Mouse (Mus musculus) testis, adult 2 months (tissue): ENCODE results near the gene Mfsd4b1. TPM values are rescaled to one million over a fixed set of nuclear protein-coding genes. Genes with fewer than 3 reads are reported as not detected.
A peak's percentile ranks its signal among the peaks of the same experiment; 100 is the strongest.

Experiments
- H3K27ac ChIP-seq: fragments of 200-500 bp; 2 replicates; pipeline ENCODE4 v1.5.1; 2012; ENCODE audit warnings: low read depth, low read length; ENCODE audit not compliant: control insufficient read depth, insufficient read depth
- H3K27me3 ChIP-seq: fragments of 200-500 bp; 2 replicates; pipeline ENCODE4 v1.6.1; 2012; ENCODE audit warnings: mild to moderate bottlenecking, low read length, moderate library complexity; ENCODE audit not compliant: control insufficient read depth, insufficient read depth
- H3K36me3 ChIP-seq: fragments of 200-500 bp; 2 replicates; pipeline ENCODE4 v1.6.1; 2012; ENCODE audit warnings: mild to moderate bottlenecking, low read length; ENCODE audit not compliant: control insufficient read depth, insufficient read depth
- H3K4me1 ChIP-seq: fragments of 200-500 bp; 2 replicates; pipeline ENCODE4 v1.6.1; 2012; ENCODE audit warnings: low read length; ENCODE audit not compliant: control insufficient read depth, insufficient read depth
- H3K4me3 ChIP-seq: fragments of 200-500 bp; 2 replicates; pipeline ENCODE4 v1.5.1; 2012; ENCODE audit warnings: low read depth, mild to moderate bottlenecking, low read length, moderate library complexity, mixed read lengths; ENCODE audit not compliant: control insufficient read depth
- CTCF ChIP-seq: fragments of 200-500 bp; IDR thresholded peaks from 2 replicates; pipeline ENCODE4 v1.5.1; 2012; ENCODE audit warnings: low read depth, mild to moderate bottlenecking, inconsistent platforms, low read length, moderate library complexity; ENCODE audit not compliant: control insufficient read depth, insufficient read depth, insufficient replicate concordance
- POLR2A ChIP-seq: fragments of 200-500 bp; IDR thresholded peaks from 2 replicates; pipeline ENCODE4 v1.6.1; 2012; ENCODE audit warnings: low read depth, mild to moderate bottlenecking, inconsistent platforms, low read length, moderate library complexity; ENCODE audit not compliant: control insufficient read depth
- polyA plus RNA-seq: library from polyadenylated mRNA; depleted of rRNA; stranded (reverse); fragments of >200 nt; gene quantifications from 2 replicates; pipeline ENCODE4 v1.2.3, GENCODE M21; 2012; rRNA removed

Mfsd4b1 gene
- 0.27 and 0.40 TPM in 2 replicates for polyA plus RNA-seq

- Histone ChIP-seq H3K4me3 (peak within 1 kb of the TSS; percentile 82), H3K27me3 (no peaks in the 10 kb centered on the region), H3K4me1 (peaks cover 9% of the 10 kb centered on the region), H3K36me3 (no peaks in the 10 kb centered on the region), H3K27ac (peak within 1 kb of the TSS; percentile 59; the same call in 1 of the 2 replicates)
- TF ChIP-seq POLR2A: peak; percentile 52
- no peak for TF ChIP-seq CTCF
Measured at GRCm38 (mm10) chr10:40024554-40025428, at the start of gene Mfsd4b1. Gene Mfsd4b1, minus strand, starts transcription at chr10:40025268.

- no peak overlapping the region for H3K27ac ChIP-seq
- TF ChIP-seq POLR2A (no peak), CTCF (no peak)
Measured at GRCm38 (mm10) chr10:40073608-40074007, 48.5 kb upstream of the Mfsd4b1 start.

GRCm38 (mm10) chr10:40070684-40071083 lies 45.6 kb upstream of the Mfsd4b1 start:
- H3K27me3 ChIP-seq: no peaks in the 10 kb centered on the region
- no peak for TF ChIP-seq POLR2A
- no peak for TF ChIP-seq CTCF
- no peak overlapping the region for H3K4me3 ChIP-seq
- no peaks in the 10 kb centered on the region for H3K4me1 ChIP-seq
- no peak overlapping the region for H3K27ac ChIP-seq
- H3K36me3 ChIP-seq: no peaks in the 10 kb centered on the region

More at GRCm38 (mm10) chr10:40073608-40074007, 48.5 kb upstream of the Mfsd4b1 start:
- Histone ChIP-seq H3K27me3 (no peaks in the 10 kb centered on the region), H3K36me3 (no peaks in the 10 kb centered on the region), H3K4me1 (no peaks in the 10 kb centered on the region), H3K4me3 (no peak overlapping the region)

GRCm38 (mm10) chr10:40069270-40069669 lies 44.2 kb upstream of the Mfsd4b1 start:
- H3K36me3 ChIP-seq: no peaks in the 10 kb centered on the region
- no peak overlapping the region for H3K4me3 ChIP-seq
- no peaks in the 10 kb centered on the region for H3K27me3 ChIP-seq
- no peak overlapping the region for H3K27ac ChIP-seq
- TF ChIP-seq POLR2A: no peak
- TF ChIP-seq CTCF: no peak
- H3K4me1 ChIP-seq: no peaks in the 10 kb centered on the region

GRCm38 (mm10) chr10:40068595-40068994 lies 43.5 kb upstream of the Mfsd4b1 start:
- no peaks in the 10 kb centered on the region for H3K4me1 ChIP-seq

GRCm38 (mm10) chr10:40067529-40067928 lies 42.5 kb upstream of the Mfsd4b1 start:
- no peaks in the 10 kb centered on the region for H3K27me3 ChIP-seq
- no peaks in the 10 kb centered on the region for H3K36me3 ChIP-seq
- H3K4me3 ChIP-seq: no peak overlapping the region
- H3K4me1 ChIP-seq: no peaks in the 10 kb centered on the region
- H3K27ac ChIP-seq: no peak overlapping the region
- TF ChIP-seq POLR2A (no peak), CTCF (no peak)

More at GRCm38 (mm10) chr10:40068595-40068994, 43.5 kb upstream of the Mfsd4b1 start:
- Histone ChIP-seq H3K36me3 (no peaks in the 10 kb centered on the region), H3K4me3 (no peak overlapping the region), H3K27ac (no peak overlapping the region), H3K27me3 (no peaks in the 10 kb centered on the region)
- no peak for TF ChIP-seq POLR2A
- TF ChIP-seq CTCF: no peak

GRCm38 (mm10) chr10:40067071-40067470 lies 42.0 kb upstream of the Mfsd4b1 start:
- Histone ChIP-seq H3K4me3 (no peak overlapping the region), H3K4me1 (no peaks in the 10 kb centered on the region), H3K27ac (no peak overlapping the region), H3K36me3 (no peaks in the 10 kb centered on the region), H3K27me3 (no peaks in the 10 kb centered on the region)
- TF ChIP-seq CTCF (no peak), POLR2A (no peak)
